11 mouse cellular contexts compared by ENCODE assay signal in genomic region chr16:95398761-95399343, GRCm38 (mm10).
DNase-seq lines count a peak whose midpoint lies in the region; ATAC-seq lines count a peak whose summit lies in the region.
"Had no signal": no experiment of that assay in that cellular context is flagged by ENCODE, and none has a peak within 500 bp of the region (broad histone marks: within the 10 kb centered on the region; RNA-seq: fewer than 3 reads in every experiment).

No protein-coding gene starts in this region.

- intact Hi-C loops in heart, postnatal 14 days (cut with DNase I), result no loop called here

- no peak for ATAC-seq in embryonic facial prominence, embryonic 12.5 days (ENCODE audit: insufficient number of reproducible peaks, insufficient read depth, low FRiP score, low TSS enrichment)

- H3K9me3 ChIP-seq in embryonic facial prominence, embryonic 12.5 days, result no peaks in the 10 kb centered on the region; the same call in 1 of the 2 replicates
- H3K9me3 ChIP-seq: embryonic facial prominence, embryonic 15.5 days had no signal

- peak overlapping the region; percentile 61; the same call in 1 of the 2 replicates for H3K27ac ChIP-seq in embryonic facial prominence, embryonic 12.5 days
- H3K27ac ChIP-seq: embryonic facial prominence, embryonic 15.5 days had no signal

- no peak overlapping the region for H3K4me2 ChIP-seq in embryonic facial prominence, embryonic 12.5 days (replicated peaks)
- H3K4me2 ChIP-seq: embryonic facial prominence, embryonic 15.5 days had no signal

- no peaks in the 10 kb centered on the region for H3K27me3 ChIP-seq in embryonic facial prominence, embryonic 12.5 days
- H3K27me3 ChIP-seq: embryonic facial prominence, embryonic 15.5 days had no signal

- DNase-seq in heart, adult 11 months, result peak; percentile 70
- DNase-seq in heart, postnatal 14 days, result no peak
- DNase-seq in layer of hippocampus, adult 11-12 months (ENCODE audit: low spot score), result peak; percentile 18
- DNase-seq in layer of hippocampus, adult 8-10 months (ENCODE audit: low spot score in 2 of 2), result no peak
- peak; percentile 56 to 62 for DNase-seq in right cerebral cortex, adult 2 months (ENCODE audit: low spot score in 2 of 2)
- DNase-seq in thymus, postnatal 14 days, result no peak
- no peak for DNase-seq in urinary bladder, postnatal 14 days (ENCODE audit: low spot score)
- DNase-seq: cerebellum, postnatal 10 days; kidney, adult 8-10 months had no signal

- H3K4me3 ChIP-seq in embryonic facial prominence, embryonic 12.5 days, result no peak overlapping the region
- H3K4me3 ChIP-seq: embryonic facial prominence, embryonic 15.5 days had no signal

- H3K9ac ChIP-seq in embryonic facial prominence, embryonic 12.5 days, result no peak overlapping the region
- H3K9ac ChIP-seq: embryonic facial prominence, embryonic 15.5 days had no signal

- H3K4me1 ChIP-seq in embryonic facial prominence, embryonic 12.5 days, result no peaks in the 10 kb centered on the region
- H3K4me1 ChIP-seq: embryonic facial prominence, embryonic 15.5 days had no signal

- no peaks in the 10 kb centered on the region for H3K36me3 ChIP-seq in embryonic facial prominence, embryonic 12.5 days
- H3K36me3 ChIP-seq: embryonic facial prominence, embryonic 15.5 days had no signal

- 62% methylated on average over 11 of the region's 11 CpGs for whole genome bisulfite sequencing in embryonic facial prominence, embryonic 12.5 days

Comparison
In these comparisons a context has a peak if more than half of its experiments do, and no peak if none do; other contexts are left out.
1. DNase-seq: peak in heart, adult 11 months (single experiment), layer of hippocampus, adult 11-12 months (single experiment) and right cerebral cortex, adult 2 months (2 of 2); none in heart, postnatal 14 days (0 of 2), layer of hippocampus, adult 8-10 months (0 of 2), thymus, postnatal 14 days (single experiment) and urinary bladder, postnatal 14 days (single experiment).